Mouse (Mus musculus) sigmoid colon, adult 10 weeks (tissue): Measurements from ENCODE around the gene Gm6268. TPM values are rescaled to one million over a fixed set of nuclear protein-coding genes. Genes with fewer than 3 reads are reported as not detected.

Source experiments
- polyA plus RNA-seq: library from polyadenylated mRNA; stranded (reverse); fragments of 350-450 nt; fragmentation: Illumina TruSeq; extraction: RNeasy Lipid Tissue Mini Kit (QIAGEN cat#74804); gene quantifications from one replicate; pipeline ENCODE4 v1.2.3, GENCODE M21; 2014; ENCODE audit warnings: low read depth, low replicate concordance

Gm6268 gene
- polyA plus RNA-seq: not detected

DNA sequence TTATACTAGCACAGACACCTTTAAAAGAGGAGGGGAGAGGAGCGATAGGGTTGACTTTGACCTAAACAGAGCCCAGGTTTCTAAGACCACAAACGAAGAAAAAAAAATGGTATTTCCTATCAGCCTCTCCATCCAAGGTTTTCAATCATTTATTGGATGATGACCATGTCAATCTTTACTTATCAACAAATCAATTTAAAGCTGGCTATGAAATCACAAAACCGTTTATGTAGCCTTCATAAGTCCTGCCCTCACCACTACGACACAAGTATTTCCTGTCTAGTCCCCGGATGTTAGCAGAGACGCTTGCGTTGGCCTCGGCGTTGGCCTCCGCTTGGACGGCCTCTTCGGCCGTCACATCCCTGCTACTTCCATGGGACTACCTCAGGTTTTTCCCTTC, at the start of gene Gm6268:
Gene Gm6268 (plus strand): TSS at position 301 of the 400 bp plus-strand sequence.

Other genes with a start within 250 kb of the Gm6268 start
- gene Zcchc12, start 205.4 kb upstream of the Gm6268 start, polyA plus RNA-seq: 4.6 TPM
- gene Lonrf3, start 72.9 kb upstream of the Gm6268 start, polyA plus RNA-seq: 6.8 TPM
- gene Gm14569, start 90.5 kb downstream of the Gm6268 start, polyA plus RNA-seq: not detected
- gene Pgrmc1, start 196.9 kb downstream of the Gm6268 start, polyA plus RNA-seq: 390 TPM
- gene Akap17b, start 244.1 kb downstream of the Gm6268 start, polyA plus RNA-seq: 5.7 TPM